Mouse (Mus musculus): ENCODE measurements around the gene Mrap2.

- TF ChIP-seq CTCF (IDR thresholded peaks at IDR 0.05 in 2 of 3, conservative IDR thresholded peaks at IDR 0.05 in 1 of 3; ENCODE audit: control insufficient read depth in 1 of 3, insufficient read depth in 1 of 3, low read depth in 2 of 3, low read length in 3 of 3, poor library complexity in 1 of 3, severe bottlenecking in 1 of 3): no peak
- no peak for TF ChIP-seq ZMIZ1 (IDR thresholded peaks at IDR 0.05; ENCODE audit: low read depth, low read length)
- no peak for TF ChIP-seq POLR2A (IDR thresholded peaks at IDR 0.05; ENCODE audit: control insufficient read depth in 1 of 2, insufficient read depth in 1 of 2, low read depth in 1 of 2, low read length in 2 of 2, poor library complexity in 1 of 2)
- no peak for TF ChIP-seq KAT2A (conservative IDR thresholded peaks at IDR 0.05; ENCODE audit: low read depth, low read length)
- TF ChIP-seq TBP (IDR thresholded peaks at IDR 0.05; ENCODE audit: low read depth, low read length): no peak
- TF ChIP-seq MAFK (IDR thresholded peaks at IDR 0.05; ENCODE audit: borderline replicate concordance, low read depth, low read length): no peak
- no peak for TF ChIP-seq ZC3H11A (IDR thresholded peaks at IDR 0.05; ENCODE audit: low read depth, low read length)
- no peak for TF ChIP-seq GABPA (IDR thresholded peaks at IDR 0.05; ENCODE audit: low read depth, low read length)
- TF ChIP-seq POLR2AphosphoS5 (IDR thresholded peaks at IDR 0.05; ENCODE audit: borderline replicate concordance, low read depth, low read length): no peak
- TF ChIP-seq TAL1 (IDR thresholded peaks at IDR 0.05; ENCODE audit: low read length): no peak
- TF ChIP-seq SIN3A (IDR thresholded peaks at IDR 0.05; ENCODE audit: low read length): no peak
- TF ChIP-seq ETS1 (IDR thresholded peaks at IDR 0.05; ENCODE audit: low read depth, low read length): no peak
- no peak for TF ChIP-seq ZKSCAN1 (IDR thresholded peaks at IDR 0.05; ENCODE audit: low read depth, low read length)
- no peak for TF ChIP-seq USF1 (IDR thresholded peaks at IDR 0.05; ENCODE audit: low read depth, low read length)
Observed at GRCm38 (mm10) chr9:87145671-87146070, 1.6 kb downstream of the Mrap2 start.
